Mouse (Mus musculus) C2C12 (cell line): ENCODE measurements around the gene Tnrc6c.
"Not testable (repeated sequence)": the region's sequence is repeated elsewhere in the genome, so short reads cannot be mapped to it uniquely, and the experiment has no call there.

Experiments
- CTCF ChIP-seq: IDR thresholded peaks from one replicate; pipeline ENCODE4 v1.5.1; 2011; ENCODE audit not compliant: control insufficient read depth, insufficient read depth, insufficient read length
- MAX ChIP-seq: IDR thresholded peaks from one replicate; pipeline ENCODE4 v1.6.1; 2011; ENCODE audit warnings: mild to moderate bottlenecking, control low read depth
- MYOD1 ChIP-seq: IDR thresholded peaks from one replicate; pipeline ENCODE4 v1.6.1; 2011; ENCODE audit warnings: low read depth; ENCODE audit not compliant: control insufficient read depth, insufficient read length

- not testable (repeated sequence) for TF ChIP-seq CTCF, MYOD1, MAX
Measured at GRCm38 (mm10) chr11:117788481-117788880, 134.4 kb downstream of the Tnrc6c start.
